Mouse (Mus musculus): Measurements from ENCODE around the gene Bsx.

DNA sequence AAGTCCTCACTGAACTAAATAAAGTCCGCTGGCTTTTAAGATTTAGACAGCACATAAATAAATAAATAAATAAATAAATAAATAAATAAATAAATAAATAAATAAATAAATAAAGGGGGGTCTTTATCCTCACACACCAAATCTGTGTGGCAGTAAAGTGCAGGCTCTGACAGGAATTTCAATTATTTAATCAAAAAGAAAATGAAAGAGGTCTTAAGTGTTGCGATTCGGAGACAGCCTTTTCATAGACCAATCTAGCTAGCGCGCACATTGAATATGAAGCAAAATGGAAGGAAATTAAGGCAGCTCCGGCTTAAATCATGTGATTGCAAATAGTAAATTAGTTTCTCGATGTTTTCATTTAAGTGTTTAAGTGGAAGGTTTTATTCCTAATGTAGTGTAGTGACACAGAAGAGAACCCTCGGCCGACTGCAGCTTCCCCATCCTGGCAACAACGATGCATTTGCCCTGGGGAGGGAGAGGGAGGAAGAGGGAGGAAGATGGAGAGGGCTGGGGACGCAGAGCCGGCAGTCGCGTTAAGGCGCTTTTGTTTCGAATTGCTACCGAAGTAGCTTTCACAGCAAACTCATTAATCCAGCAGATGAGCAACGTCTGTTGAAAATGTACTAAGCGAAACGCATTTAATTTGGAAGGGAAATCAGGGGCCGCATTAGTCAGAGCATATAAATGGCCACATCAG is 15.3 kb upstream of the Bsx start:
- TF ChIP-seq EP300 (IDR thresholded peaks at IDR 0.05; ENCODE audit: low read depth), result no peak
- no peak for TF ChIP-seq CTCF (IDR thresholded peaks at IDR 0.05; ENCODE audit: low read depth)

All from heart, postnatal 0 days (tissue).